8 mouse cellular contexts compared by ENCODE assay signal in genomic region chr14:47189635-47189955, GRCm38 (mm10). TPM values are rescaled to one million over a fixed set of nuclear protein-coding genes. Genes with fewer than 3 reads are reported as not detected.
DNase-seq lines count a peak whose midpoint lies in the region; ATAC-seq lines count a peak whose summit lies in the region.

No protein-coding gene starts in this region.

- H3K27me3 ChIP-seq in kidney, embryonic 16.5 days (ENCODE audit: insufficient read depth, low read length) = peaks cover 8% of the 10 kb centered on the region; the same call in 1 of the 2 replicates
- H3K27me3 ChIP-seq in embryonic facial prominence, embryonic 11.5 days (ENCODE audit: control insufficient read depth, insufficient read depth, low read length) = peaks cover 13% of the 10 kb centered on the region
- H3K27me3 ChIP-seq in intestine, embryonic 14.5 days (replicated peaks; ENCODE audit: control insufficient read depth, insufficient read depth, low read length) = peaks cover 15% of the 10 kb centered on the region

- ATAC-seq in kidney, embryonic 16.5 days (ENCODE audit: low FRiP score, low TSS enrichment) = peak; percentile 40; the same call in 1 of the 2 replicates
- no peak for ATAC-seq in embryonic facial prominence, embryonic 11.5 days (replicated peaks; ENCODE audit: insufficient number of reproducible peaks, low FRiP score, low TSS enrichment, low read depth)
- peak; percentile 44; the same call in 1 of the 2 replicates for ATAC-seq in intestine, embryonic 14.5 days (replicated peaks; ENCODE audit: low FRiP score, low TSS enrichment, low read depth)
- ATAC-seq in monocyte, adult 5-6 weeks (replicated peaks; ENCODE audit: insufficient number of reproducible peaks, low FRiP score, low TSS enrichment, poor library complexity, severe bottlenecking) = peak; percentile 25; the same call in 1 of the 2 replicates

- H3K4me1 ChIP-seq in kidney, embryonic 16.5 days (ENCODE audit: insufficient read depth, low read length) = peaks cover 10% of the 10 kb centered on the region
- no peaks in the 10 kb centered on the region for H3K4me1 ChIP-seq in embryonic facial prominence, embryonic 11.5 days (ENCODE audit: control insufficient read depth, insufficient read depth, low read length)
- H3K4me1 ChIP-seq in intestine, embryonic 14.5 days (replicated peaks; ENCODE audit: control insufficient read depth, insufficient read depth, low read length) = peaks cover 6% of the 10 kb centered on the region

- H3K27ac ChIP-seq in kidney, embryonic 16.5 days (ENCODE audit: low read length) = no peak overlapping the region
- H3K27ac ChIP-seq in embryonic facial prominence, embryonic 11.5 days (replicated peaks; ENCODE audit: low read depth, low read length) = no peak overlapping the region
- H3K27ac ChIP-seq in intestine, embryonic 14.5 days (ENCODE audit: low read depth) = no peak overlapping the region

- no peaks in the 10 kb centered on the region for H3K36me3 ChIP-seq in kidney, embryonic 16.5 days (ENCODE audit: insufficient read depth, low read length)
- no peaks in the 10 kb centered on the region for H3K36me3 ChIP-seq in embryonic facial prominence, embryonic 11.5 days (replicated peaks; ENCODE audit: control insufficient read depth, insufficient read depth, low read depth, low read length)
- no peaks in the 10 kb centered on the region for H3K36me3 ChIP-seq in intestine, embryonic 14.5 days (ENCODE audit: control insufficient read depth, insufficient read depth, low read length)

- H3K9me3 ChIP-seq in kidney, embryonic 16.5 days (ENCODE audit: low read length) = no peaks in the 10 kb centered on the region
- H3K9me3 ChIP-seq in embryonic facial prominence, embryonic 11.5 days (replicated peaks; ENCODE audit: control insufficient read depth, low read length) = no peaks in the 10 kb centered on the region
- no peaks in the 10 kb centered on the region for H3K9me3 ChIP-seq in intestine, embryonic 14.5 days (ENCODE audit: control insufficient read depth, low read length)

- no peak for DNase-seq in kidney, adult 9 months
- no peak for DNase-seq in embryonic facial prominence, embryonic 11.5 days (ENCODE audit: low spot score)
- DNase-seq in intestine, embryonic 14.5 days (ENCODE audit: low spot score) = no peak
- no peak for DNase-seq in cerebellum, adult 9-10 months
- DNase-seq in cerebellum, adult 9-11 months = no peak
- no peak for DNase-seq in right cerebral cortex, postnatal 36 days (ENCODE audit: low spot score in 2 of 2)

- 13% methylated on average over 8 of the region's 8 CpGs for WGBS in kidney, embryonic 16.5 days
- 15% methylated on average over 8 of the region's 8 CpGs for WGBS in embryonic facial prominence, embryonic 11.5 days
- WGBS in intestine, embryonic 14.5 days = 14% methylated on average over 8 of the region's 8 CpGs

- H3K9ac ChIP-seq in kidney, embryonic 16.5 days (replicated peaks; ENCODE audit: low read length) = peak overlapping the region; percentile 64
- H3K9ac ChIP-seq in embryonic facial prominence, embryonic 11.5 days (replicated peaks; ENCODE audit: low read length) = no peak overlapping the region
- no peak overlapping the region; the same call in 1 of the 2 replicates for H3K9ac ChIP-seq in intestine, embryonic 14.5 days (ENCODE audit: low read length)

- peak overlapping the region; percentile 98 for H3K4me2 ChIP-seq in kidney, embryonic 16.5 days (replicated peaks; ENCODE audit: low read depth, low read length)
- H3K4me2 ChIP-seq in embryonic facial prominence, embryonic 11.5 days (ENCODE audit: low read depth, low read length) = peak overlapping the region; percentile 98
- peak overlapping the region; percentile 72 for H3K4me2 ChIP-seq in intestine, embryonic 14.5 days (ENCODE audit: low read length)

- H3K4me3 ChIP-seq in kidney, embryonic 16.5 days (ENCODE audit: low read length) = peak overlapping the region; percentile 78
- peak overlapping the region; percentile 66 for H3K4me3 ChIP-seq in embryonic facial prominence, embryonic 11.5 days (ENCODE audit: low read depth, low read length)
- H3K4me3 ChIP-seq in intestine, embryonic 14.5 days (ENCODE audit: low read depth, low read length) = peak overlapping the region; percentile 70

RNA-seq across cellular contexts. Expression of gene Gch1, which starts 0.4 kb away (rescaled TPM):
- 1.9 and 2.5 TPM in 2 replicates for polyA plus RNA-seq in kidney, embryonic 16.5 days (2015; fragmentation: Nextera tagmentation; extraction: Ambion mirVana)
- 1.7 and 2.5 TPM in 2 replicates for polyA plus RNA-seq in embryonic facial prominence, embryonic 11.5 days (2014; fragmentation: Nextera tagmentation; extraction: Ambion mirVana)
- 3.0 and 4.4 TPM in 2 replicates for polyA plus RNA-seq in intestine, embryonic 14.5 days (2014; fragmentation: Nextera tagmentation; extraction: Ambion mirVana)
- 19.6 to 32.1 TPM (median 28.6 TPM) in 3 replicates for total RNA-seq in monocyte, adult 5-6 weeks (2017)
